Mouse (Mus musculus): Measurements from ENCODE around the gene Prkacb.
"Not testable (repeated sequence)": the region's sequence is repeated elsewhere in the genome, so short reads cannot be mapped to it uniquely, and the experiment has no call there.

Gene Prkacb

DNA sequence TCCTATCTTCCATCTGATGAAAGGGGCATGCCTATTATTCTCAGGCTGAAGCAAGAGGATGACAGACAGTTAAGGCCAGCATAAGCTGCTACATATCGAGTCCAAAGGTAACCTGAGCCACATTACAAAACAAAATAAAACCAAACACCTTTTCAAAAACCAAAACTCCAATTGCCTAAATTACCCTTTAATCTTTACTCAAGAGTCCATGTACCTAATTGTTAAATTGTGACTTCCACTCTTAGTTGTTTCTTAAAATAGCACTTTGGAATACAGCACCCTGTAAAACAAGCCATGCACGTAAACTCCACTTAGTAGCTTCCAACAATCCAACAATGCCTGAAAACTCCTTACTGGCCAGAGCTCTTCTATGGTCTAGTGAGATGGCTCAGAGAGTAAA is 34.3 kb downstream of the Prkacb start:
- DNase-seq (ENCODE audit: low spot score), result no peak

DNA sequence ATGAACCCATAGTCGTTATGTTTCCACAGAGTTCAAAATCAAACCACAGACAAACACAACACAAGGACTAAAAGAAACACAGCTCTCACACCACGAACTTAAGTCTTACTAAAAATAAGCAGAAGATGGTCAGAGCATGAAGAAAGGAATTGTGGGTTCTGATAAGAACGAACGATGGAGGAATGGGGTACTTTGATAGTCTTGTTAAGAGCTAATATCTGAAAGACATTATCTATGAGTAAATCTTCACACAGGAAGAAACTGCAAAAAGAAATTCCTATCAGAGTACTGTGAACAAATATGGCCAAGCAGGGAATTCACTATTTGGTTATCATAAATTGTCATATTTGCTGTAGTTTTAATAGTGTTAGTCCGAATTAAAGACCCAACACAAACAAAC is 36.1 kb downstream of the Prkacb start:
- no peak for DNase-seq (ENCODE audit: low spot score)

DNA sequence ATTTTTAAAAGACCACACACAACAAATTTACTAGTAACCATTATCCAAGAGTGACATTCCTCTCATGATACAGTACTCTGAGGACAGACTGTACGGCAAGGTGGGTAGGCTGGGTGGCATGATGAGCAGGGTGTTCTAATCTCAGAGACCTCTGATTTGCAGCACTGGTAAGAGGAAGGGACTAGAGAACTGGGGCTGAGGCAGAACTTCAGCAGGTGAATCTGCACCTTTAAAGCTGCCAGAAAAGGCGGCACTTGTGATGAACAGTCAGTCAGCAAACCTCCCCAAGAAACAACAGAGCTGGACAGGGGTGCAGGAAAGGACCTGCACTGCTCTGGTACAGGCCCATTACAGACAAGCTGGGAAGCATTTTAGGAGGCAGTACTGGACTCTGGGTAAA is 41.9 kb downstream of the Prkacb start:
- no peak for DNase-seq (ENCODE audit: low spot score)

- DNase-seq (ENCODE audit: low spot score), result no peak
Observed at GRCm38 (mm10) chr3:146769940-146770659, 42.7 kb downstream of the Prkacb start.

DNA sequence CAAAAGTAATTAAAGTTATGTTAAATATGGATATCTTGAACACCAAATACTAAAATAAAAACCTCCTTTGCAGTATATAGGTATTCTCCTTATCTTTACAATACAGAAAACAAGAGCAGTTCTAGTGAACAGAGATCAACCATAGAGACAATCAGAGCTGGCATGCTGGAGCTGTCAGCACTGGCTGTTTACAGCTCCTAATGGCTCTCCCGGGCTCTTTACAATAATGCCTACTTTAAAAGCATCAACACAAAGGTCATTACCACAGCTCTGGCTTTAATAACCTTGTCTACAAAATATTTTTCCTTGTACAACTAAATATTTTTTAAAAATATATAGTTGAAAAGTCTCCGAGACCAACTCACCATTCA is 43.2 kb downstream of the Prkacb start:
- no peak for DNase-seq (ENCODE audit: low spot score)

GRCm38 (mm10) chr3:146768921-146769320 is 43.9 kb downstream of the Prkacb start:
- DNase-seq (ENCODE audit: low spot score), result no peak

DNA sequence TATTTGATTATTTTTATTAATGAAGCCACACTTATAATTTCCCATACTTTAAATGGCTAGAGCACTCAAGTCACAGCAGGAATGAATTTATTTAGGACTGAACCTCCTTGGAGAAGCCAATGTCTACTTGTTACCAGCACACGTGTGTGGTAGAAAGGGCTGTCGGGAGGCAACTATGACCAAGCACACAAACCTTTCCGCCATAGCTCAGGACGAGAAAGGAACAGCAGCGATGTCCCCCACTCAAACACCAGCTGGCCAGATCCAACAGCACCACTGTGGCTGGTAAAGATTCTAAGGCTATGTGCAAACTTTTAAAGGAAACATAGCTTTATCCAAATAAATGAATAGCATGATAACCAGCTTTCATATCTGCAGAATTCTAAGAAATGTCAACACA is 44.4 kb downstream of the Prkacb start:
- DNase-seq (ENCODE audit: low spot score), result no peak

DNA sequence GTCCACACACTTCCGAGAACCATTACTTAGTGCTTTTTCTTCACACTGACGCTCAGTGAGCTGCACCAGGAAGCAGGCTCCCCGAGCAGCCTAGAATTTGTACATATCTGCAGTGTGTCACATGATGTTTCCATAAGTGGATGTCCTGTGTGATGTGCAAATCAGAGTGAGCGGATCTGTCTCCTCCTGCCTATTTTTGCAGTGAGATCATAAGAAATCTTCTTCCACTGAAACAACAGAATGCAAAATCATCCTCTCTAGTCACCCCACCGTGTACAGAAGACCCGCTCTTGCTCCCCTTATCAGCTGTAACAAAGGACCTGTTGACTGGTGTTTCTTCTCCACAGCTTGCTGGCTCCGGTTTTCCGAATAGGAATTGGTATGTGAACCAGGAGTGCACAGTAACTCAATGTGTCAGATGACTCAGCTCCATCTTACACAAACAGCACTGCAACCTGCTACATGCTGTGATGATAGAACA is 46.0 kb downstream of the Prkacb start:
- DNase-seq (ENCODE audit: low spot score), result no peak

GRCm38 (mm10) chr3:146766071-146766605 is 46.7 kb downstream of the Prkacb start:
- DNase-seq (ENCODE audit: low spot score), result no peak

GRCm38 (mm10) chr3:146764871-146765529 is 47.8 kb downstream of the Prkacb start:
- no peak for DNase-seq (ENCODE audit: low spot score)

DNA sequence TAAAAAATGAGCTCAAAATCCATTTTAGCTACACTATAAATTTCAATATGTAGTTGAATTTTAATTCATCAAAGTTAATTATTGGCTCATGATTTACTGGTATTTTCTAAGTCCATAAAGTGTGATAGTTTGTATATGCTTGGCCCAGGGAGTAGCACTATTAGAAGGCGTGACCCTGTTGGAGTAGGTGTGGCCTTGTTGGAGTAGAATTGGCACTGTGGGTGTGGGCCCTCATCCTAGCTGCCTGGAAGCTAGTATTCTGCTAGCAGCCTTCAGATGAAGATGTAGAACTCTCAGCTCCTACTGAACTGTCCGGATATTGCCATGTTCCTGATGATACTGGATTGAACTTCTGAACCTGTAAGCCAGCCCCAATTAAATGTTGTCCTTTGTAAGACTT is 49.7 kb downstream of the Prkacb start:
- DNase-seq (ENCODE audit: low spot score), result not testable (repeated sequence)

- no peak for DNase-seq (ENCODE audit: low spot score)
Observed at GRCm38 (mm10) chr3:146761276-146761675, 51.5 kb downstream of the Prkacb start.

DNA sequence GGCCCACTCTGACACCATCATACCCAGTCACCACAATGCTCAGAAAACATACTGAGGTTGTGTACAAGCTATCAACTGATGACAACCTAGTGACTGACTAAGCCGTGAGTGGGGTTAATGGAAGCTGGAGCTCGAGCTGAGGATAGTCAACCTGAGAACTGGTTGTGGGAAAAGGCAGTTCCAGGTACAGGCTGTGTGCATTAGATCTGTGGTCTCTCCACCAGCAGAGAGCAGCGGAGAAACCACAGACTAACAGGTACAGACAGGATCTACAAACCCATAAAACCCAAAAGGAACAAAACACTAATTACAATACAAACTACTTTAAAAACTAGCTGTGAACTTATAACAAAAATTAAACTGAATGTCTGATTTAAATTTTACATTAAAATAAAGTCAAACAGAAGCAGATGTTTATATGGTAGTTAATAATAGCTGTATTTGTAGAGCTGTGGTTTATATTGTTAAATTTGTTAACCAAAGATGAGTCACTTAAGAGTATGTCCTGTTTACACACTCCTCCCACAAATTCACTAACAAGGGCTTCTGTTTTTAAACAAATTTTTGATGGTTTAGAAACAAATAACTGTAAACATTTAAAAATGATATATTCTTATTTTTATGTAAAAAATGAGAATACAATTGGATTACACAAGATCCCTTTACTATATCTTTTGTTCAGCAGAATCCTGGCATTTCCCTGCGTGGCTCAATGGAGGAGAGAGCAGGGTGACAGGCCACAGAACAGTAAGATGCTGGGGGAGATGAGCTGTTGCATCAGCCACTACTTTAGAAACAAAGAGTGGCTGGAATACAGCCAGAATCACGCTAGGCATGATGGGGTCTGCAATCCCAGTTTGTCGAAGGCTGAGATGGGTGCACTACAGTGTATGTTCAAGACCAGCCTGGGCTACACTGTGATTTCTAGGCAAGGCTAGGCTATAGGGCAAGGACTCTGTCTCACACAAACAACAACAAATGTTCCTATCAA is 54.5 kb downstream of the Prkacb start:
- DNase-seq (ENCODE audit: low spot score), result no peak

DNA sequence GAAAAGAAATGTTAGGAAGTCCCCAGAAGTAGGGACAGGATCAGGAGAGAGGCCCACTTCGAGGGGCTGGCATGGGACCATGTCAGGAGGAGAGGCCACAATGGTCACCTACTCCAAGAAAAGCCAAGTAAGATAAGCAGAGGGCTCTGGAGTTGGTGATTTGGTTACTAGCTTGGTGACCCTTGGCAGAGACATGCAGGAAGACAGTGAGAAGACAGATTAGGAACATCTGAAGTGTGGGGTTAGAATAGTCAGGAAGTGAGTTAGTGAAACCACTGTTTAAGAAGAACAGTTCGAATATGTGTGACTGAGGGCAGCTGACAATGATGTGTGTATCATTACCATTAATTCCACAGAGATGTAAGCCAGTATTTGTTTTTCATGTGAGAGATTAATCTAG is 58.5 kb downstream of the Prkacb start:
- no peak for DNase-seq (ENCODE audit: low spot score)

GRCm38 (mm10) chr3:146741564-146742202 is 71.1 kb downstream of the Prkacb start:
- DNase-seq (ENCODE audit: low spot score), result no peak

GRCm38 (mm10) chr3:146741158-146741557 is 71.6 kb downstream of the Prkacb start:
- DNase-seq (ENCODE audit: low spot score), result no peak

- DNase-seq (ENCODE audit: low spot score), result not testable (repeated sequence)
Observed at GRCm38 (mm10) chr3:146736186-146736585, 76.6 kb downstream of the Prkacb start.

DNA sequence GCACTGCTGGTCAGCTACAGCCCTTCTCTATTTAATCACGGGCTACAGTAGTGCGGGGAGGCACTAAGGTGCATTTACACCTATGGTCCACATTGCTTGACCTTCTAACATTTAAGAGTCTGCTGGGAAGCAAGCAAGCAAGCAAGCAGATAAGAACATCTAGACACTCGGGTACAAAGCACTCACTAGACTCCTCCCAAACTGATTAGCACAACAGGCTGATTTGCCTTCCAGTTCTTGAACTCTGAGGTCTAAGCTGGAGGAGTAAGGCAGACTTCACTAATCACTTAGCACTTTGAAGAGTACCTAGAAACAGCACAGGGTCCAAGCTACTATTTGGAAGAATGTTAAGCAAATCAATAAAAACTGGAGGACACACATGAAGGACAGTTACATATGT is 77.1 kb downstream of the Prkacb start:
- DNase-seq (ENCODE audit: low spot score), result no peak

- no peak for DNase-seq (ENCODE audit: low spot score)
Observed at GRCm38 (mm10) chr3:146734907-146735629, 77.7 kb downstream of the Prkacb start.

- DNase-seq (ENCODE audit: low spot score), result no peak
Observed at GRCm38 (mm10) chr3:146731499-146731898, 81.3 kb downstream of the Prkacb start.

DNA sequence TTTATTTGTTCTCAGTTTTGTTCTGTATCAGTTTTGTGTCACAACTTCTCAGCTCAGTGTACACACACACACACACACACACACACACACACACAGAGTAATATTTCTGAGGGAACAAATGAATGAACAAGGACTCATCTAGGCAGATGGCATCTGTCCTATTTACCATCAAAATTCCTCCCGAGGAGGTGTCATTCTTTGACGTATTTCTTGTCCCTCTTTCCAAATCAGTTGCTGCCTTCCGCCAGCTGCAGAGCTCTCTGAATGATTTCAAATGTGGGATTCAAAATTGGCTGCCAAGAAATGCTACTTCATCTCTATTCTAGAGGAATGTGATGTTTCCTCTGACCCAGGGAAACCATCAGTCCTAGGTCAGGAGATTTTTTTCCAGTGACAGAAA is 89.8 kb downstream of the Prkacb start:
- DNase-seq (ENCODE audit: low spot score), result no peak

Measured in urinary bladder, postnatal 14 days (tissue).